Mouse (Mus musculus) frontal cortex, postnatal 25 days (tissue): ENCODE data around the gene Usp42.

ENCODE experiments used
- DNase-seq, 2 experiments: peaks; one replicate each; pipeline ENCODE4 v3.0.0; 2022; ENCODE audit warnings: low spot score in 2 of 2

The Usp42 gene

GRCm38 (mm10) chr5:143690392-143690791 lies 41.7 kb downstream of the Usp42 start:
- no peak for DNase-seq

- no peak for DNase-seq
These were observed 44.5 kb downstream of the Usp42 start for GRCm38 (mm10) chr5:143687589-143687988.

GRCm38 (mm10) chr5:143686456-143686855 lies 45.6 kb downstream of the Usp42 start:
- DNase-seq: no peak

- DNase-seq: no peak
These were observed 47.1 kb downstream of the Usp42 start for GRCm38 (mm10) chr5:143684911-143685390.

- no peak for DNase-seq
These were observed 48.4 kb downstream of the Usp42 start for GRCm38 (mm10) chr5:143683696-143684095.

DNA sequence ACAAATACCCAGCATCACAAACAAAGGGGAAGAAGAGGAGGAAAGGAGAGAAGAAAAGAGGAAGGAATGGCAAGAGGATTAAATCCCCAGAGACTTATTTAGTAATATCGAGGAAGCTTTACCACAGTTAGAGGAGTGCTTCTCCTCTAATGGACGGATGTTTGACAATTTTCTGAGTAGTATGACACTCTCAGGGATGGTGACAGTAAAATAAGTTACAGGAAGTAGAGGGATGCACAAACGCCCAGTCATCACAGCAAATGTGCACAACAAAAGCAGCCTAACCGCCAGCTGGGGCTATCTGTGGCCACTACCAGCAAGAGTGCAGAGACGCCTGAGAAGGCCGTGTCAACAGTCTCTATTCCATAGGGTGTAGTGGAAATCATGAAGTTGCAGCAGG lies 52.4 kb downstream of the Usp42 start:
- no peak for DNase-seq

GRCm38 (mm10) chr5:143678634-143679271 lies 53.3 kb downstream of the Usp42 start:
- no peak for DNase-seq

DNA sequence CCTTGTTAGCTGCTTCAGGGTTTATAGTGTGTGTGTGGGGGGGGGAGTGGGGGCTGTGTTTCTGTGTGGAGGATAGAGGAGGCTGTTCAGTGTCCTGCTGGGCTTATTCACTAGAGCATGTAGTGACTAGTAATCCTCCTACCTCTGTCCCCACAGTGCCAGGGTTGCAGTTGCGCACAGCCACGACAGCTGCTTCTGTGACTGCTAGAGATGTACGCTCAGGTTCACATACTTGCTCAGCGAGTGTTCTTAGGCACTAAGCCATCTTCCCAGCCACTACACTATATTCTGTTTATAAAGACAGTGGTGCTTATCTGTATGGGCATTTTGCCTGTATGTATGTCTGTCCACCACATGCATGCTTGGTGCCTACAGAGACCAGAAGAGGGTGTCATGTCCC lies 54.7 kb downstream of the Usp42 start:
- DNase-seq: no peak

DNA sequence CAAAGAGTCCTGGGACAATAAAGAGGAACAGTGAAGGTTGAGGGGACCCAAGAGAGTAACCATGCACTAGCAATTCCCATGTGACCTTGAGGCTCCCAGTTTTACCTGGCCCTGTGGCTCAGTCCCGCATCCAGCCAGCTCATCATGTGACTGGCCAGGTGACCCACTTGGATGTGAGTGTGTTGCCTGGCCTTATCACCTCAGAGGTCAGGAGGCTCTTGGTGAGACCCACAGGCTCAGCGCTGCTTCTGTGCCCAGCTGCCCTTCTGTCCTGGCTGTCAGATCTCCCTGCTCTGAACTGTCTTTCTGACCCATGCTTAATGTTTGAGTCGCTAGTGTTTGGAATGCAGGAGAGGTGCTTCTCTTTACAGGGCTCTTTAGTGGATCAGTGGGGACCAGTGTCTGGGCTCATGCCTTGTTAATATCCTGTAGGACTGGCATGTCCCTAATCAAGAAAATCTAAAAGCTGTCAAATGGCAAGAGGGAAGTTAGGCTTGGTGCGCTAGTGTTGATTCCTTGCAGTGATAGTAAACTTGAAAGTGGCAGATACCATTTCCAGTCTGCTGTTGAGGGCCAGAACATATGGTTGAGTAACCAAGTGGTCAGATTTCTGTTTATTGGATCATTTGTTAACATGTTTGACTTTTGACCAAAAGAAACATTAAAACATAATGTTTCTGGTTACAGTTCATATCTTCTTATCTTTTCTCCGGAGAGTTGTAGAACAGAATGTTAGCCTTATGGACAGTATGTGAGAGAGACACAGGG lies 55.7 kb downstream of the Usp42 start:
- DNase-seq: no peak

- no peak for DNase-seq
These were observed 57.5 kb downstream of the Usp42 start for GRCm38 (mm10) chr5:143674576-143674975.

- no peak for DNase-seq
These were observed 61.2 kb downstream of the Usp42 start for GRCm38 (mm10) chr5:143670740-143671415.

DNA sequence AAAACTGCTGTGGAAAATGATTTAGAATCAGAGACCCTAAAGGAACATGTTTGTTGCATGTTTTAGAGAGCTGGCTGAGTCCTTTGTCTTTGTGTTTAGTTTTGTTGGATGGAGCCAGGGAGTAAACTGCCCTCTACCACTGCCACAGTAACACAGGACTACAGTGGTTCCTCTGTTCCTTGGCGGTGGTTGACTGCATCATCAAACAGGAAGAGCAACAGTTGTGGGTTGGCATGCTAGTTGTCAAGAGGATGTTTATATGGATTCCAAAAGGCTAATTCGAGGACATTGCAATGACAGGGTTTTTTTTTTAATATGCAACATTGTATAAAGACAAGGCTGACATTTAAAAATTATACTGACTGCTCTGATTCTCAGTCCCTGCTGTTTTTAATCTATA lies 62.2 kb downstream of the Usp42 start:
- DNase-seq: no peak

DNA sequence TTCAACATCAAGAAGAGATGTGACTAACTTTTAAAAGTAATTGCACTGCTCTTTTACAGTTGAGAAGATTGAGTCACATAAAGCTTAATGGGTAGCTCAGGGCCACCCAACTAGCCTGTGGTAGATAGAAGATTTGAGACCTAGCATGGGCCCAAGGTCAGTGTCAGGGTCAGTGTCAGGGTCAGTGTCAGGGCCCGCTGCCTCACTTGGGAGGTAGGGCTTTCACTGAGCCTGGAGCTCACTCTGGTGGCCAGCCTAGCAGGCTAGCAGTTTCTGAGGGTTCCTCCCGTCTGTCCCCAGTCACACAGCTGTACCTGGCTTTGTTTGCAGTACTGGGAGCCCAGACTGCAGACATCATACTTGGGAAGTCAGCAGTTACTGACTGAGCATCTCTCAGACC lies 62.7 kb downstream of the Usp42 start:
- DNase-seq: no peak

DNA sequence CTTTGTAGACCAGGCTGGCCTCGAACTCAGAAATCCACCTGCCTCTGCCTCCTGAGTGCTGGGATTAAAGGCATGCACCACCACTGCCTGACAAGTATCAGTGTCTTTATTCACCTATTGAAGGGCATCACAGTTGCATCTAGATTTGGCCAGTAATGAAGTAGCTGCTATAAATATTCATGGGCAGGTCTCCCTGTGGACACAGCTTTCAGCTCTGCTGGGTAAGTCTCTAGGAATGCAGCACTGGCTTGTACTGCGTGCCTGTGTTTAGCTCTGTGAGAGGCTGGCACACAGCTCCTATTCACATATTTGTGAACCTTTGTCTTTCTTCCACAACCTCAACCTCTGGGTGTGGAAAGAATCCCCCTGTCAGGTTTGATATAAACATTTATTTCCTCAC lies 63.2 kb downstream of the Usp42 start:
- no peak for DNase-seq

DNA sequence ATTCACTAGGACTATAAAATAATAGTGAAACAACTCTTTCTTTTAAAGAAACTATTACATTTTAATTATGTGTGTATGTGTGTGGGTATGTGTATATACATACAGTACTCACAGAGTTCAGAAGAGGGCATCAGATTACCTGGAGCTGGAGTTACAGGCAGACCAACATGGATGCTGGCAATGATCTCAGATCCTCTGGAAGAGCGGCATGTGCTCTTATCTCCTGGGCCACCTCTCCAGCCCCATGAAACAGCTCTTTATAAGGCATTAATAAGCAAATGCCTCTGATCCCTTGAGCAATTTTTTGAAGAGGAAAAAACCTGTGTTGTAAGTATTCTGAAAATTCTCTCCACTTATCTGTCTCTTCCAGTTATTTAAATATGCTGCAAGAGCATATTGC lies 66.1 kb downstream of the Usp42 start:
- no peak for DNase-seq

DNA sequence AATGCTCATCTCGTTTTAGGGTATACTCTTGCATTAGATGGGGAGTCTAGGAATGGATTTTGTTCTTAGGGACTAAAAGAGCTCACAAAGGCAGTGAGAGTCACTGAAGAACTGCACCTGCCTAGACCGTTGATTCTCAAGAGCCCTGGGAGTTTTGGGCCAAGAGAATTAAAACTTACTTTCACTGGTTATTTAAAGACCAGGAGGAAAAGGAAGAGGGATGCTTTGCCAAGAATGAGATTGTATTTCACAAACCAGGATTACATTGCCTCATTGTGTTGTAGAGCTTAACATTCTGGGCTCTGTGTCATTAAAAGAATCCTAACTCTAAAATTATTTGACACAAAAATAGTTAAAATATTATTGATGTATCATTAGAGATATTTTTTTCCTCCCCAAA lies 66.5 kb downstream of the Usp42 start:
- no peak for DNase-seq

DNA sequence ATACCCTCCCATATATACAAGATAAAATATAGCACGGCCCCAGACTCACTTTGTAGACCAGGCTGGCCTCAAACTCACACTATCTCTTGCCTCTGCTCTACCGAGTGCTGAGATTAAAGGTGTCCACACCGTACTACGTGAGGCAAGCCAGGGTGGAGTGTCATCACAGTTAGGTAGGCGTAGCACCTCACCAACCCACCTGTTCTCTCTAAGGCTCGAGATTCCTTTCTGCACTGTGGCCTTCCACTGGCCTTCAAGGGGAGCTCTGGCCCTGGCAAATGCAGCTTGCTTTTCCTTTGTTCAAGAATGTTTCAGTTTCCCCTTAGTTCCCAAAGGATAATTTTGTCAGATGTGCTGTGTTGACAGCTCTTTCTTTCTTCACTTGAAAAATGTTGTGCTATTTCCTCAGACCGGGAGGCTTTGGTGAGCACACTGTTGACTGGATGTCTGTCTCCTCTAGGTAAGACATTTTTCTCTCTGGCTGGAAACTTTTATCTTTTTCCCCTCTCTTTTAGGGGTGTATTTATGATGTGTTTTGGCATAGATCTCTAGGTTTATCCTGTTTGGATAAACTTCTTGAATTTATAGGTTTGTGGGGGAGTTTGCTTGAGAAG lies 68.9 kb downstream of the Usp42 start:
- DNase-seq: no peak
